Mouse (Mus musculus) right cerebral cortex, postnatal 10 days (tissue): ENCODE results near the gene Gabrp.

Experiments
- DNase-seq, 2 experiments: peaks; one replicate each; pipeline ENCODE4 v3.0.0; 2021; ENCODE audit warnings: low spot score in 2 of 2

Gene Gabrp

GRCm38 (mm10) chr11:33529576-33529975, 49.2 kb downstream of the Gabrp start:
- no peak for DNase-seq

GRCm38 (mm10) chr11:33513376-33513991, 65.3 kb downstream of the Gabrp start, which contains the start of gene Ranbp17:
TSS of gene Ranbp17 (minus strand) at chr11:33513746.
- DNase-seq = peak; percentile 57 to 60

- DNase-seq = peak; percentile 68 to 84
These were observed 65.8 kb downstream of the Gabrp start for GRCm38 (mm10) chr11:33512854-33513375.

GRCm38 (mm10) chr11:33509401-33509800, 69.4 kb downstream of the Gabrp start:
- DNase-seq = no peak
